Mouse (Mus musculus): ENCODE results near the gene Shroom3. TPM values are rescaled to one million over a fixed set of nuclear protein-coding genes. Genes with fewer than 3 reads are reported as not detected.

The Shroom3 gene
- polyA plus RNA-seq (2015; fragmentation: Nextera tagmentation; extraction: Ambion mirVana): 8.0 and 9.8 TPM in 2 replicates

DNA sequence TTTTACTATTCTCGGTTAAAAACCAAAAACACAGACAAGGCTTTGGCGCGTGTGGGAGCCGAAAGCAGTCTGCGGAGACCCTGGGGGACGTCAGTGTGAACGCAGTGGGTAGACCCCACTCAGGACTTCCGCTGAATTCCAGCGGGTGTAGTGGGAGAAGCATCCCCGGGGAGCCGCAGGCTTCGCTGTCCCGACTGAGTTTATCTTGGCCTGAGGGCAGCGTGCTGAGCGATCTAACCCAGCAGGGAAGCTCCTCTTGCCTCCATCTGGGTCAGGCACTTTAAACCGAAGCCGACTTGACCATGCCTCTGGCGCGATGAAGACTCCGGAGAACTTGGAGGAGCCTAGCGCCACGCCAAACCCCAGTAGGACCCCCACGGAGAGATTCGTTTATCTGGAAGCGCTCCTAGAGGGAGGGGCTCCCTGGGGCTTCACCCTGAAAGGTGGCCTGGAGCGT lies at the start of gene Shroom3:
Gene Shroom3 (plus strand): TSS at position 85 of the 457 bp plus-strand sequence.
- H3K36me3 ChIP-seq (ENCODE audit: control insufficient read depth, insufficient read depth): no peaks in the 10 kb centered on the region
- no peak for TF ChIP-seq CTCF (IDR thresholded peaks at IDR 0.05; ENCODE audit: low read depth)
- no peak for ATAC-seq
- H3K4me1 ChIP-seq (replicated peaks; ENCODE audit: control insufficient read depth, insufficient read depth, low read length): no peaks in the 10 kb centered on the region
- peak within 1 kb of the TSS; percentile 18; the same call in 1 of the 2 replicates for H3K9ac ChIP-seq (ENCODE audit: low read depth, low read length)
- peak within 1 kb of the TSS; percentile 43 for H3K4me3 ChIP-seq (ENCODE audit: low read depth, low read length)
- H3K27ac ChIP-seq (ENCODE audit: low read depth, low read length): no peak within 1 kb of the TSS
- H3K4me2 ChIP-seq (replicated peaks; ENCODE audit: low read depth): peak within 1 kb of the TSS; percentile 72
- 1% methylated on average over 26 of the region's 26 CpGs for WGBS
- H3K9me3 ChIP-seq (ENCODE audit: control insufficient read depth): no peaks in the 10 kb centered on the region
- H3K27me3 ChIP-seq (replicated peaks; ENCODE audit: control insufficient read depth, insufficient read depth, low read length): no peaks in the 10 kb centered on the region; the same call in 1 of the 2 replicates

DNA sequence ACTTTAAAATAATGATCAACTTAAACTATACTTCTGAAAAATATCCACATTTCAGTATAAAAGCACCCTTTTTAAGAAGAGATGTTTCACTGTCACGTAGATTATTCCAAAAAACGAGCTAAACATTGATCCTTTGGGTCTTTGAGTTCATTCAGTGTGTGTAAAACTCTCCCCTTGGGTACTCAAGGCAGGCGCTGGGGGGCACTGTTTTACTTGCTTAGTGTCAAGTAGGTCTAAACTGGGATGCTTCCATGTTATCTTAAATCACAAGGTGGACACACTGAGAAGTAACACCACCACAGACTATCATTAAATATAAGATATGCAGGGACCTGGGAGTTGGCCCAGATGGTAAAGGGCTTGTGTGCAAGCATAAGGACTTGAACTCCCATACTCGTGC lies 49.7 kb upstream of the Shroom3 start:
- Histone ChIP-seq H3K36me3 (ENCODE audit: control insufficient read depth, insufficient read depth) (no peaks in the 10 kb centered on the region), H3K27me3 (replicated peaks; ENCODE audit: control insufficient read depth, insufficient read depth, low read length) (no peaks in the 10 kb centered on the region), H3K4me2 (replicated peaks; ENCODE audit: low read depth) (no peak overlapping the region), H3K9ac (ENCODE audit: low read depth, low read length) (no peak overlapping the region), H3K9me3 (ENCODE audit: control insufficient read depth) (no peaks in the 10 kb centered on the region), H3K27ac (ENCODE audit: low read depth, low read length) (no peak overlapping the region), H3K4me3 (ENCODE audit: low read depth, low read length) (no peak overlapping the region), H3K4me1 (replicated peaks; ENCODE audit: control insufficient read depth, insufficient read depth, low read length) (no peaks in the 10 kb centered on the region)
- peak; percentile 21; the same call in 1 of the 2 replicates for TF ChIP-seq CTCF (IDR thresholded peaks at IDR 0.05; ENCODE audit: low read depth)
- WGBS: 71% methylated on average over 4 of the region's 4 CpGs
- no peak for ATAC-seq

DNA sequence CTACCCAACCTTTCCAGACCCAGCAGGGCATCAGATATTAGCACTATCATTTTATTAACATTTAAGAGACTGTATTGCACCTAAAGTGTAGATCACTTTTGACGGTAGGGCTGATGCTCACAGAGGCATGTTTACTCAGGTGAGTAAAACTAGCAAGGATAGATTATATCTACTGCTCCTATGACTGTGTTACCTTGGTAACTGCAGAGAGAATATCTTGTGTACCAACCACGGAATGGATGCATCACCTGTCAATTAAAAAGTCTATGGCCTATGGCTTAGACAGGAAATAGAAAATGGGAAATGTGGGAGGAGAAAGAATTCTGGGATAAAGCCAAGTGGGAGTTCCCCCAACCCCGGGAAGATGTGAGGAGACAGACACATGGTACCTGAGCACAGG lies 48.3 kb upstream of the Shroom3 start:
- H3K9me3 ChIP-seq (ENCODE audit: control insufficient read depth): no peaks in the 10 kb centered on the region
- H3K27ac ChIP-seq (ENCODE audit: low read depth, low read length): no peak overlapping the region
- H3K27me3 ChIP-seq (replicated peaks; ENCODE audit: control insufficient read depth, insufficient read depth, low read length): no peaks in the 10 kb centered on the region
- no peak for ATAC-seq
- TF ChIP-seq CTCF (IDR thresholded peaks at IDR 0.05; ENCODE audit: low read depth): no peak
- no peak overlapping the region for H3K9ac ChIP-seq (ENCODE audit: low read depth, low read length)
- H3K4me3 ChIP-seq (ENCODE audit: low read depth, low read length): no peak overlapping the region
- no peaks in the 10 kb centered on the region for H3K36me3 ChIP-seq (ENCODE audit: control insufficient read depth, insufficient read depth)
- WGBS: 55% methylated on average over 3 of the region's 3 CpGs
- no peak overlapping the region for H3K4me2 ChIP-seq (replicated peaks; ENCODE audit: low read depth)
- no peaks in the 10 kb centered on the region for H3K4me1 ChIP-seq (replicated peaks; ENCODE audit: control insufficient read depth, insufficient read depth, low read length)

DNA sequence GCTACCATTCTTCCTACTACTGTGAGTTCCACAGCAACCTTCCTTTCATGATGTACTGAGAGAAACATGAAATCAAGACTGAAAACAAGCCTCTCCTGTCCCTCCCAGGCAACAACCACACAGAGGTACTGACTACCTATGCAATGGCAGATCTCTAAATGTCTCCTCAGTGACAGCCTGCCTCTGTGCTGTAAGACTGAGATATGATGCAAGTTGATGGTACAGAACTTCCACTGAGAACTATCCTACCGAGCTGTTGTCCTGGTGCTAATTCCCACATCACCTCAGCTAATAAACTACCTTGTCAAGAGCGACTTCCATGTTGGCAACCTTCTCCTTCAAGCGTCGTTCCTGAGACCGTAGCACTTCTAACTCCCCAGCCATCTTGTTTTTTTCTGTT lies 47.3 kb upstream of the Shroom3 start:
- Histone ChIP-seq H3K9ac (ENCODE audit: low read depth, low read length) (no peak overlapping the region), H3K9me3 (ENCODE audit: control insufficient read depth) (no peaks in the 10 kb centered on the region), H3K4me3 (ENCODE audit: low read depth, low read length) (no peak overlapping the region), H3K36me3 (ENCODE audit: control insufficient read depth, insufficient read depth) (no peaks in the 10 kb centered on the region), H3K4me2 (replicated peaks; ENCODE audit: low read depth) (no peak overlapping the region), H3K27ac (ENCODE audit: low read depth, low read length) (no peak overlapping the region), H3K4me1 (replicated peaks; ENCODE audit: control insufficient read depth, insufficient read depth, low read length) (no peaks in the 10 kb centered on the region), H3K27me3 (replicated peaks; ENCODE audit: control insufficient read depth, insufficient read depth, low read length) (no peaks in the 10 kb centered on the region)
- WGBS: 90% methylated on average over 5 of the region's 5 CpGs
- no peak for ATAC-seq
- no peak for TF ChIP-seq CTCF (IDR thresholded peaks at IDR 0.05; ENCODE audit: low read depth)

DNA sequence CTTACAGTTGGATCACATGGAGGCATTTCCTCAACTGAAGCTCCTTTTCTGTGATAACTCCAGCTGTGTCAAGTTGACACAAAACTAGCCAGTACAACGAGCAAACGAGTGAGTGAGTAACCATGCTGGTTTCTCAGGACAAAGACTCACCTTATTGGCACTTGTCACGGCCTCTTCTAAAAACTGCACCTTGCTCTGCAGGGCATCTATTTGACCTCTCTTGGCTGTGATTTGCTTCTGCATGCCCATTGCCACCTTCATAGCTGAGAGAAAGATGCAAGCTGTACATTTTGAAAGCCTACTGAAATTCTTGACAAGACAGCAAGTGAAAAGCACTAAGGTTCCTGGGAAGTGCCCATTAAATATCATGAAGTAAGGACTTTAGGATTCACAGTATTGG lies 42.4 kb upstream of the Shroom3 start:
- no peak for TF ChIP-seq CTCF (IDR thresholded peaks at IDR 0.05; ENCODE audit: low read depth)
- Histone ChIP-seq H3K4me3 (ENCODE audit: low read depth, low read length) (no peak overlapping the region), H3K9ac (ENCODE audit: low read depth, low read length) (no peak overlapping the region), H3K27me3 (replicated peaks; ENCODE audit: control insufficient read depth, insufficient read depth, low read length) (no peaks in the 10 kb centered on the region), H3K27ac (ENCODE audit: low read depth, low read length) (no peak overlapping the region), H3K4me1 (replicated peaks; ENCODE audit: control insufficient read depth, insufficient read depth, low read length) (no peaks in the 10 kb centered on the region), H3K4me2 (replicated peaks; ENCODE audit: low read depth) (no peak overlapping the region), H3K36me3 (ENCODE audit: control insufficient read depth, insufficient read depth) (no peaks in the 10 kb centered on the region), H3K9me3 (ENCODE audit: control insufficient read depth) (no peaks in the 10 kb centered on the region)
- WGBS: 82% methylated on average over 3 of the region's 3 CpGs
- ATAC-seq: no peak

DNA sequence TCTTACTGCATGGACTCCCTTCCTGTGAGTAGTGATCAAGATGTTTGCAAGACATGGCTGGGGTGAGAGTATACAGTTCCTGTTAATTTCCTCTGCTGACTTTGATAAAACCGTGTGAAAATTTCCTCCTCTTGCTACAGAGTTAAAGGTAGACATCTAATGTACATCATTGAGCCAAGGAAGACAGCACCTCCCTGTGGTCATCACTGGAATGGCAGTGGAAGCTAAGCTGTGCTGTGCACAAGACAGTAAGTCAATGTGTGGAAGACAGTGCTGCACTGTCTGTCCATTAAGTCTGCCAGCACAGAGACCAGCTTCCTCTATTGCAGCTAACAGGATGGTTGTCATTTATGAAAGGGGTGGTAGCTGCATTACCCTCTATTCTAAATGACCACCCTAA lies 27.0 kb upstream of the Shroom3 start:
- H3K9me3 ChIP-seq (ENCODE audit: control insufficient read depth): no peaks in the 10 kb centered on the region
- 14% methylated on average over 1 of the region's 1 CpGs for WGBS
- H3K4me3 ChIP-seq (ENCODE audit: low read depth, low read length): no peak overlapping the region
- no peaks in the 10 kb centered on the region for H3K27me3 ChIP-seq (replicated peaks; ENCODE audit: control insufficient read depth, insufficient read depth, low read length)
- H3K4me2 ChIP-seq (replicated peaks; ENCODE audit: low read depth): no peak overlapping the region
- peak; percentile 96 for TF ChIP-seq CTCF (IDR thresholded peaks at IDR 0.05; ENCODE audit: low read depth)
- no peak overlapping the region for H3K9ac ChIP-seq (ENCODE audit: low read depth, low read length)
- no peaks in the 10 kb centered on the region for H3K4me1 ChIP-seq (replicated peaks; ENCODE audit: control insufficient read depth, insufficient read depth, low read length)
- H3K27ac ChIP-seq (ENCODE audit: low read depth, low read length): no peak overlapping the region
- no peaks in the 10 kb centered on the region for H3K36me3 ChIP-seq (ENCODE audit: control insufficient read depth, insufficient read depth)
- no peak for ATAC-seq

DNA sequence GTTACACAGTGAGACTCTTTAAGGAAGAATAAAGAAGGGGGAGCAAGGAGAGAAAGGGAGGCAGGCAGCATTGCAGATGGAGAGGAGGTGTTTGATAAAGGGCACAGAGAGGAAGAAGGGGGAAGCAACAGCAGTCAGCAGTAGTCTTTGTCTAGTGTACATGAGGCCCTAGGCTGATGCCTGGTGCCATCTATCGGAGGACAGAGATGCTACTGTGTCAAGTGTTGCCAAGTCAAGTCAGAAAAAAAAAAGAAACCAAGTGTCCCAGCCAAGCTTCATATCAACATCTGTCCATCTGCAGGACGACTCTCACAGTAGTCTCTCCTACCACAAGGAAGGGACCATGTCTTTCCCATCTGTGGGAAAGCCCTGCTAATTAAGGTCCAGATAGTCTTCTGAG lies 18.9 kb upstream of the Shroom3 start:
- 53% methylated on average over 2 of the region's 2 CpGs for WGBS
- H3K36me3 ChIP-seq (ENCODE audit: control insufficient read depth, insufficient read depth): no peaks in the 10 kb centered on the region
- TF ChIP-seq CTCF (IDR thresholded peaks at IDR 0.05; ENCODE audit: low read depth): no peak
- no peak overlapping the region for H3K9ac ChIP-seq (ENCODE audit: low read depth, low read length)
- H3K4me2 ChIP-seq (replicated peaks; ENCODE audit: low read depth): no peak overlapping the region
- no peaks in the 10 kb centered on the region for H3K9me3 ChIP-seq (ENCODE audit: control insufficient read depth)
- H3K27ac ChIP-seq (ENCODE audit: low read depth, low read length): no peak overlapping the region
- H3K4me1 ChIP-seq (replicated peaks; ENCODE audit: control insufficient read depth, insufficient read depth, low read length): no peaks in the 10 kb centered on the region
- no peak for ATAC-seq
- no peaks in the 10 kb centered on the region for H3K27me3 ChIP-seq (replicated peaks; ENCODE audit: control insufficient read depth, insufficient read depth, low read length)
- no peak overlapping the region for H3K4me3 ChIP-seq (ENCODE audit: low read depth, low read length)
